Mouse (Mus musculus): ENCODE measurements around the gene Zfp956. TPM values are rescaled to one million over a fixed set of nuclear protein-coding genes. Genes with fewer than 3 reads are reported as not detected.
"Not testable (repeated sequence)": the region's sequence is repeated elsewhere in the genome, so short reads cannot be mapped to it uniquely, and the experiment has no call there.

Zfp956 gene
- total RNA-seq, 1 experiment from 2014 or later = 9.7 TPM

- ATAC-seq (ENCODE audit: extremely low read depth, insufficient number of reproducible peaks, low FRiP score, poor library complexity, severe bottlenecking) = no peak
Measured at GRCm38 (mm10) chr6:47960685-47961421, 7.7 kb downstream of the Zfp956 start.

GRCm38 (mm10) chr6:47963051-47963450 is 9.9 kb downstream of the Zfp956 start:
- ATAC-seq (ENCODE audit: extremely low read depth, insufficient number of reproducible peaks, low FRiP score, poor library complexity, severe bottlenecking) = no peak

GRCm38 (mm10) chr6:47968166-47968565 is 15.0 kb downstream of the Zfp956 start:
- ATAC-seq (ENCODE audit: extremely low read depth, insufficient number of reproducible peaks, low FRiP score, poor library complexity, severe bottlenecking) = not testable (repeated sequence)

- no peak for ATAC-seq (ENCODE audit: extremely low read depth, insufficient number of reproducible peaks, low FRiP score, poor library complexity, severe bottlenecking)
Measured at GRCm38 (mm10) chr6:47974599-47974998, 21.4 kb downstream of the Zfp956 start.

GRCm38 (mm10) chr6:47978897-47979368 is 25.7 kb downstream of the Zfp956 start:
- peak; percentile 50 for ATAC-seq (ENCODE audit: extremely low read depth, insufficient number of reproducible peaks, low FRiP score, poor library complexity, severe bottlenecking)

GRCm38 (mm10) chr6:47983936-47984335 is 30.7 kb downstream of the Zfp956 start:
- ATAC-seq (ENCODE audit: extremely low read depth, insufficient number of reproducible peaks, low FRiP score, poor library complexity, severe bottlenecking) = no peak

GRCm38 (mm10) chr6:47995661-47996060 is 42.5 kb downstream of the Zfp956 start:
- no peak for ATAC-seq (ENCODE audit: extremely low read depth, insufficient number of reproducible peaks, low FRiP score, poor library complexity, severe bottlenecking)

- no peak for ATAC-seq (ENCODE audit: extremely low read depth, insufficient number of reproducible peaks, low FRiP score, poor library complexity, severe bottlenecking)
Measured at GRCm38 (mm10) chr6:48010727-48011126, 57.5 kb downstream of the Zfp956 start.

Other genes starting within 250 kb of the Zfp956 start
- gene Pdia4, start 140.0 kb upstream of the Zfp956 start, total RNA-seq (2017) = 114 and 126 TPM in 2 replicates
- gene Zfp786, start 122.5 kb upstream of the Zfp956 start, total RNA-seq (2017) = not detected in 2 replicates
- gene Zfp398, start 117.7 kb upstream of the Zfp956 start, total RNA-seq (2017) = 30.8 and 33.1 TPM in 2 replicates
- 15.0 and 15.6 TPM in 2 replicates for gene Zfp282, start 76.2 kb upstream of the Zfp956 start, total RNA-seq (2017)
- gene Zfp212, start 32.9 kb upstream of the Zfp956 start, total RNA-seq (2017) = 13.4 and 15.2 TPM in 2 replicates
- gene Zfp777, start 95.5 kb downstream of the Zfp956 start, total RNA-seq (2017) = 19.9 and 25.0 TPM in 2 replicates
- gene Zfp746, start 133.2 kb downstream of the Zfp956 start, total RNA-seq (2017) = 40.7 and 47.6 TPM in 2 replicates

All from neutrophil, adult 5-6 weeks (primary cell).